Mouse (Mus musculus) frontal cortex, adult (tissue): ENCODE measurements around the gene Bri3.
A peak's percentile ranks its signal among the peaks of the same experiment; 100 is the strongest.
"Not testable (repeated sequence)": the region's sequence is repeated elsewhere in the genome, so short reads cannot be mapped to it uniquely, and the experiment has no call there.

ENCODE experiments used
- ATAC-seq: cut with Nextera tagmentation; 2 replicates; pipeline ENCODE4 v1.9.2; 2017; ENCODE audit warnings: mild to moderate bottlenecking, moderate library complexity, mixed read lengths; ENCODE audit not compliant: low TSS enrichment

Gene Bri3

GRCm38 (mm10) chr5:144295357-144295756 lies 51.1 kb downstream of the Bri3 start:
- ATAC-seq: no peak

GRCm38 (mm10) chr5:144296090-144296604 lies 51.9 kb downstream of the Bri3 start:
- no peak for ATAC-seq

- ATAC-seq: no peak
These were observed 58.8 kb downstream of the Bri3 start for GRCm38 (mm10) chr5:144303071-144303470.

GRCm38 (mm10) chr5:144308929-144309328 lies 64.7 kb downstream of the Bri3 start:
- no peak for ATAC-seq

- no peak for ATAC-seq
These were observed 67.9 kb downstream of the Bri3 start for GRCm38 (mm10) chr5:144312183-144312582.

- ATAC-seq: no peak
These were observed 69.1 kb downstream of the Bri3 start for GRCm38 (mm10) chr5:144313335-144313734.

GRCm38 (mm10) chr5:144314731-144315494 lies 70.7 kb downstream of the Bri3 start:
- ATAC-seq: no peak

GRCm38 (mm10) chr5:144316442-144316841 lies 72.2 kb downstream of the Bri3 start:
- ATAC-seq: no peak

GRCm38 (mm10) chr5:144317426-144317825 lies 73.2 kb downstream of the Bri3 start:
- ATAC-seq: no peak

- no peak for ATAC-seq
These were observed 74.0 kb downstream of the Bri3 start for GRCm38 (mm10) chr5:144318286-144318685.

GRCm38 (mm10) chr5:144321681-144322080 lies 77.4 kb downstream of the Bri3 start:
- ATAC-seq: no peak

- ATAC-seq: no peak
These were observed 78.5 kb downstream of the Bri3 start for GRCm38 (mm10) chr5:144322717-144323116.

- no peak for ATAC-seq
These were observed 89.8 kb downstream of the Bri3 start for GRCm38 (mm10) chr5:144334010-144334409.

GRCm38 (mm10) chr5:144335357-144335756 lies 91.1 kb downstream of the Bri3 start:
- ATAC-seq: not testable (repeated sequence)

GRCm38 (mm10) chr5:144338787-144339186 lies 94.5 kb downstream of the Bri3 start:
- ATAC-seq: no peak

- ATAC-seq: no peak
These were observed 96.8 kb downstream of the Bri3 start for GRCm38 (mm10) chr5:144341085-144341484.

GRCm38 (mm10) chr5:144344592-144344991 lies 100.4 kb downstream of the Bri3 start:
- ATAC-seq: no peak

- ATAC-seq: no peak
These were observed 106.9 kb downstream of the Bri3 start for GRCm38 (mm10) chr5:144351185-144351584.

GRCm38 (mm10) chr5:144352250-144353047 lies 108.2 kb downstream of the Bri3 start:
- ATAC-seq: no peak

GRCm38 (mm10) chr5:144356776-144357455 lies 112.7 kb downstream of the Bri3 start:
- ATAC-seq: no peak

- no peak for ATAC-seq
These were observed 113.3 kb downstream of the Bri3 start for GRCm38 (mm10) chr5:144357551-144357880.

- ATAC-seq: peak; percentile 52; the same call in 1 of the 2 replicates
These were observed 113.8 kb downstream of the Bri3 start, which contains the start of gene Baiap2l1 for GRCm38 (mm10) chr5:144357881-144358591. Gene Baiap2l1 (minus strand): TSS chr5:144358112.
